Mouse (Mus musculus) CD4-positive naive resting alpha-beta T cell, adult 57 days (primary cell): ENCODE measurements around the gene Il6st. TPM values are rescaled to one million over a fixed set of nuclear protein-coding genes. Genes with fewer than 3 reads are reported as not detected.

Source experiments
- total RNA-seq: library from RNA; stranded (reverse); gene quantifications from one replicate; pipeline ENCODE4 v1.2.4, GENCODE M21; 2023

Il6st gene
- total RNA-seq: 230 TPM

DNA sequence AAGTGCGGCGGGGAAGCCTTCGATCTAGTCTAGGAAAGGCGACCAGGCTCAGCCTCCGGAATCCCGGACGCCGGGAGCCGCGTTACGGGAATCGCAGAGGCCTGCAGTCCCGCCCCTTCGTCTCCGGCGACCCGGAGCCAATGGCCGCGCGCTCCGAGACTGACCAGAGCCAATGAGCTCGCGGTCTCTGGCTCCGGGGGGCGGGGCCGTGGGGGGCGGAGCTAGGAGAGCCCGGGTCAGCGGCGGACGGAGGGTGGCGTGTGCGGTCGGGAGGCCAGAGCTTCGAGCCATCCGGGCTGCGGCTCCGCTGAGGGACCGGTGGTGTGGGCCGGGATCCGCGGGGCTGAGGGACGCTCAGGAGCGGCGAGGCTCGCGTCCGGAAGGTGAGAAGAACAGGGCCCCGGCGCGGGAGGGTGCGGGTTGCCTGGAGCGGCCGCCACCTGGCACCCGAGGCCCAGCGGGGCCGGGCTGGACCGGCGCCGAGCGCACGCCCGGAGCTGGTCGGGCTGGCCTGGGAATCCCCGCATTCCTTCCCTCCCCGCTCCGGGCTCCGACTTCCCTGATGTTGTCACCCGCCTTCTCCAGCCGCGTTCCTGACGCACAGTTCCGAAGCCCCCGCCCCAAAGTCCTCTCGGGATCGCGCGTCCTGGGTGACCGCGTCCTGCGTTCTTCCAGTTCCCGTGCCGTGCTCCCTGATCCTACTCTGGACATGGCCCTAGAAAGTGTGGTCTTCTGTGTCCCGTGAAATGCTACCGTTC lies at the start of gene Il6st:
Il6st (plus strand) TSS at position 203 of the 758 bp plus-strand sequence.

Other genes starting within 250 kb of the Il6st start
- 1.4 TPM for gene Ankrd55, start 175.6 kb upstream of the Il6st start, total RNA-seq
- gene Il31ra, start 130.3 kb downstream of the Il6st start, total RNA-seq: not detected
- gene Ddx4, start 188.4 kb downstream of the Il6st start, total RNA-seq: not detected
- 42.6 TPM for gene Slc38a9, start 196.7 kb downstream of the Il6st start, total RNA-seq